Mouse (Mus musculus) left cerebral cortex, adult 9 months (tissue): ENCODE data around the gene Syt1.

Source experiments
- DNase-seq, 2 experiments: peaks; one replicate each; pipeline ENCODE4 v3.0.0; 2022; ENCODE audit warnings: low spot score in 2 of 2

The Syt1 gene

GRCm38 (mm10) chr10:108885769-108886168, 125.0 kb downstream of the Syt1 start:
- DNase-seq: no peak

DNA sequence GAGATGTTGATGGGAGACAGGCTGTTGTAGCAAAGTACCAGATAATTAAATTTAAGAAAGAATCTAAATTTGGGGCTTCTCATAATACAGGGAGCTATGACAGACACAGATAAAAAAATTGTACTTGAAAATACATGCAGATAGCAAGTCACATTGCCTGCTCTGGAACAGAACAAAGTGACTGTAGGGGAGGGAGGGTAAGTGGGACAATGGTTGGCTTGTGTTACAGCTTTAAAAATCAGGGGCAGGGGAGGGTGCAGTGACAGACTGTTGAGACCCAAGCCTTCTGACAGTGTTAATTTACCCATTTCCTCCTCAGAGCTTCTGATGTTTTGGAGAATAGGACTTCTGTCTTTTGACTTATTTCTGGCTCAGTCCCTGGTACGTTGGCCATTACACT, 126.3 kb downstream of the Syt1 start:
- no peak for DNase-seq

- DNase-seq: no peak
These were observed 130.4 kb downstream of the Syt1 start for GRCm38 (mm10) chr10:108880372-108880771.

- DNase-seq: no peak
These were observed 135.1 kb downstream of the Syt1 start for GRCm38 (mm10) chr10:108875730-108876129.

GRCm38 (mm10) chr10:108874687-108875086, 136.1 kb downstream of the Syt1 start:
- no peak for DNase-seq

GRCm38 (mm10) chr10:108872359-108872758, 138.4 kb downstream of the Syt1 start:
- DNase-seq: peak in 1 of 2 experiments; percentile 33

DNA sequence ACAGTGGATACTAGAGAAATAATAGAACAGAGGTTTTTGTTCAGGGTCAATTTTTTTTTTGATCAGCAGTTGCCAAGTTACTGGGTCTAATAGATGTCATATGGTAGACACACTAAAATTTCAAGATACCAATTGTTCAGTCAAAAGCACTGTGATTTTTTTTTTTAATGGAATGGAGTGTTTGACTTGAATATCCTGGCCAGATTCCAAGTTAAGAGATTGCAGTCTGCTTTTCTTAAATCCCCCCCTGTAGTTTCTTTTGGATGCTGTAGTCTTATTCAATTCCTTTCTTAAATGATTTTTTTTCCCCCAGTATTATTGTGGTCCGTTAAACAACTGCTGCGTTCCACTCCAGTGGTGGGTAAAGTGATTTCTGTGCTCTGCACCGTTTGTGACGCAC, 140.2 kb downstream of the Syt1 start:
- DNase-seq: no peak

DNA sequence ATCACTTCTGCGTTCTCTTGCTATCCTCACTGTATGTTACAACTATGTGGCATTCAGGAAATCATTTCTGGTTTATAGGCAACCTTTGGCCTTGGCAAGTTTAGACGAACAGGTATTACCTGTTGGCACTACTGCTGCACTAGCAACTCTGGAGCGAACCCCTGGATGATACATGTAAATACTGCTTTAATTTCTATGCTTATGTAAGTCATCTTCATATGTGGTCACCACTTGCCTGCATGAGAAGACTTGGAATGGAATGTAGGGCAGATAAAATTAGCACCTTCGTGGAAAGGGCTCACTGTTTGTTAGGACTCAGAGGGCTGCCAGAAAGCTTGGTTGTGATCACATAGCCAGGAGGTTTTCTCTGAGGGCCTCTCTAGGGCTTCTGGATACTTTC, 142.6 kb downstream of the Syt1 start:
- DNase-seq: peak in 1 of 2 experiments; percentile 22

DNA sequence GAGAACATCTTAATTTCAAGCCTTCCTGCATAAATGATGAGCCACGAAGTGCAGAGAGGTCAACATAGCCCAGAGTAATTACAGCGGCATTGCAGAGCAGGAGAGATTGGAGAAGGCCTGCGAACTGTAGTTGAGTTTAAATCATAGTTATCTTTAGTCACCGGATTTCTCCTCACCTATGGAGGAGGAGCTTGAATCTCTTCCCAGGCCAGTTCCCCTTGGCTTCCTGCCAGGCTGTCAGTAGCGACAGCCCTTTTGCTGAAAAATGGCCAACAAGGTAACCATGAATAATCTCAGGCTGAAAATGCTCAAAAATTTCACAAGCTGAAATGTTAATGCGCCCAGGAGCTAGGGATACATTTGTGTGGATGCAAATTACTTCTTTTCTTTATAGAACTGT, 143.6 kb downstream of the Syt1 start:
- no peak for DNase-seq

DNA sequence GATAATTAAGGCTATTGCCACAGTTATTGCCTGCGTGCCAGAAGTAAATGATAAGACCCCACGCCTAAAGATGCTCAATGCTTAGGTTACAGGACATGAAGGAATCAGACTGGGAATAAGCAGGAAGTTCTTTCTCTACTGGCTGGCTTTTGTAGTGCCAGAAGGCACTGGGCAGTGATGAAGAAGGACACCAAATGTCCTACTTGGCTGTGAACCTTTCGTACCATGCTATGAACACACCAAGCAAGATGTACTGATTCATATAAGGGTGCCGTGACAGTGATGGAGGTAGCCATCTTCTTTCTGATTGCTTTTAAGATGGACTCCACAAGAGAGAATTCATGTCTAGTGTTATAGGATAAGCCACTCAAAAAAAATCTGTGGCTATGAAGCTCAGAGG, 145.2 kb downstream of the Syt1 start:
- no peak for DNase-seq

GRCm38 (mm10) chr10:108855986-108856385, 154.8 kb downstream of the Syt1 start:
- DNase-seq: no peak

GRCm38 (mm10) chr10:108852757-108853156, 158.0 kb downstream of the Syt1 start:
- DNase-seq: no peak

GRCm38 (mm10) chr10:108837434-108837833, 173.3 kb downstream of the Syt1 start:
- peak in 1 of 2 experiments; percentile 28 for DNase-seq

DNA sequence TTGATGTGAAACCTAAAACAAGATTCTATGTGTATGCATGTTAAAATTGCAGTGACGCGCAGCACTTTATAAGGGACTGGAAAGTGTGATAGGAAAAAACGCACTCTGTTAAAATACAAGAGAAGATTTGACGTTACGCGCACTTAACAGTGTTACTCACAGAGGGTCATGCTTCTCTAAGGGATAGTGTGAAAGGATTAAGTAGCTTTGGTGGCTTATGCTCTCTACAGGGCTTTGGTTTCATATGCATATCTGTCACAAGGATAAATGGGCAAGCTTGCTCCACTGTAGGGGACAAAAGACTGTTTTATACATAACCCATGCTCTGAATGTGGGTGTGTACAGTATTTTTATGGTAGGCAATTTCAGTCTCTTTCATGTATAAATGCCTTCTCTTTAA, 178.5 kb downstream of the Syt1 start:
- no peak for DNase-seq

DNA sequence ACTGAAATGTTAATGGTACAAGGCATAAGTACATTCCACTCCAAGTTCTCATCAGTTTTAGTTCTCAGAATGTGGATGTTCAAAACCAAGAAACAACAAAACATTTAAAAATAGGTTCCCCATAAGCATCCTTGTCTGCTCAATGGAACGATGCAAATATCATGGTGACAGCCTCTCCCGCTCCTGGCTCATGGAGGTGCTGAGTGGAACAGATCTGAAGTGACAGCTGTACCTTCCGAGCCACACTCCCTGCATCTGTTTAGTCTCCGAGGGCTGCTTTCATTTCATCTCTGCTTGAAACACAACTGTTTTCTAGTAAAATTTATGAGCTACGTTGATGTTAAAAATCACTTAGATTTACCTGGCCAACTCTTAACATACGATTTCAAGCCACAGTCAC, 179.0 kb downstream of the Syt1 start:
- no peak for DNase-seq

GRCm38 (mm10) chr10:108822273-108822672, 188.5 kb downstream of the Syt1 start:
- no peak for DNase-seq

- DNase-seq: no peak
These were observed 195.4 kb downstream of the Syt1 start for GRCm38 (mm10) chr10:108815339-108815738.

DNA sequence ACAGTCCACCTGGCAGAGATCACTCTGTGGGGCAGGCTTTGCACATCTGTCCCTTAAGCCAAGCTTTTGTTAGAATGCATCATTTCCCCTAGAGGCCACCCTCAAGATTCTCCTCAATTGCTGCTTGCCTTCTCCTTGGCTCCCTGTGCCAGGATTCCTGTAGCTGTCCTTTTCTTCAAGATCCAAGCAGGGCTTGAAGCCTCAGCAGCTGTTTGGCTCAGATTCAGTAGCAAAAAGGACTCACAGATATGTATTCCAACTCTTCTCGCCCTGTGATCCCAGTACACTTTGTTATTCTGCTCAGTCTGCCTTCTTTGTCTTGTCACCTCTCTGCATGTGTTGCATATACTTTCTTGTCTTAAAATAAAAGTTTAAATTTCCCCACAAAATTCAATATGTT, 206.4 kb downstream of the Syt1 start:
- DNase-seq: no peak

DNA sequence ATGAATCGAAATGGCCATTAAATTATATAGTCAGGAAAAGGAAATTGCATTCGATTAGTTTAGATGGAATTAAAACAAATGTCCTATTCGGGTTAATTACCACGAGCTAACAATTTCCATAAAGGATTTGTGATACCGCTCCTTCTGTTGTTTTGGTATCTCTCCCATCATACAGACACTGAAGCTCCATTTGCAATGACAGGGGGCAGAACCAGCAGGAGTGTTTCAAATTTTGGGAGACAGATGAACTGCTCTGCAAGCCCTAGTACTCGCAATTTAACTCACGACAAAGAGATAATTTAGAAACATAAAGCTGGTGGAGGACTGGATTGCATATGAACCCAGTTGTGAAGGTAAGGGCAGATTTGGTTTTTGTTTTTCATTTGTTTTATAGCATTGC, 210.0 kb downstream of the Syt1 start:
- DNase-seq: no peak

- no peak for DNase-seq
These were observed 212.0 kb downstream of the Syt1 start for GRCm38 (mm10) chr10:108798826-108799225.

DNA sequence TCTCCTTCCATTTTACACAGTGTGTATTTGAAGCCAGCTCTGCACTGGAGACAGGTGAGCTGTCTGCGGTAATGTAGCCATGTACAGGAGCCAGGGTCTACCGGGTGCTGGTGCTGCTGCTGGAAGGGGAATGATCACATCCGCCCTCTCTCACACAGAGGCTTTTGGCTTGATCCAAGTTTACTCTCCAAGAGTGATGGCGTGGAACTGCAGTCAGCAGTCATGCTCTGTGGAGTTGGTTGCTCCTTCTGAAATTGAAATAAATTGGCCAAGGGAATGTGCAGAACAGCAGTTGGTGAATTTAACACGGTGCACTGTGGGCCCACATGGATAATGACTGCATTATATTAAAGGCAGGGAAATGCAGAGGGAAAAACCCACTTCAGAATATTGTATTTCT, 228.0 kb downstream of the Syt1 start:
- DNase-seq: no peak

DNA sequence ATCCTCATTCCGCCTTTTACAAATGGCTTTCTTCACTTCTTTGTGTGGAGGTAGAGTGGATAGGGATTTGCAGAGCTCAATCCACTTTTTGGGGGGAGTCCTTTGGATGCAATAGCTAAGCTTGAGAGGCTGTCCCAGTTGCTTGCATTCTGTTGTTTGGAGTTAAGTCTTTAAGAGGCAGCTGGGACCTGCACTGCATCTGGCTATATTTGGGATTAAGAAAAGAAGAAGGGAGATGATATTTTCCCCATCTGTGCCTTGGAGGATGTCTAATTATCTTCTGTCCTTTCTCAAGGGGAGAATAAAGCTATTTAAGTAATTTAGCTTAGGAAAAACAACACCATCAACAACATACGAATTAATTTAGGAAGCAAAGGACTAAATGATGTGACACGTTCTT, 230.2 kb downstream of the Syt1 start:
- no peak for DNase-seq

DNA sequence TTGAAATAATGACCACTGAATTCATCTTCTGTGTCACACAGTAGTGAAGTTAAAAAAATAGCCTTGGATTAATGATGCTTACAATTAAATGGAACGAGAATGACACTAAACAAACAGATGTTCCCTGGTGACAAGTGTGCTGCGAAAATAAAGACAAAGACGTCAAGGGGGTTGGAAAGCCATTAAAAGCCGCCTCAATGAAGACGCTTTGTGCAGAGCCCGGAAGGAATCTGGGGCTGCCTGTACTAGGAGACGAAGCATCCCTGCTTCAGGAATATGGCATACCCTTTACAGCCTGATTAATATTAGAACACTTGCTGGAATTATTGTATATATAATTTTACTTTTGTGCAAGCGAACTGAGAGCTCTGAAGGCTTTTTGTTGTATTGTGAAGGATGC, 234.0 kb downstream of the Syt1 start:
- no peak for DNase-seq

- no peak for DNase-seq
These were observed 239.7 kb downstream of the Syt1 start for GRCm38 (mm10) chr10:108771081-108771480.

- no peak for DNase-seq
These were observed 245.2 kb downstream of the Syt1 start for GRCm38 (mm10) chr10:108765564-108765963.
